Mouse (Mus musculus): ENCODE measurements around the gene Bcl2l14.

Bcl2l14 gene

GRCm38 (mm10) chr6:134396018-134396417 is at the start of gene Bcl2l14:
Gene Bcl2l14, plus strand, starts transcription at chr6:134396318.
- DNase-seq (ENCODE audit: low spot score in 2 of 2), result no peak

DNA sequence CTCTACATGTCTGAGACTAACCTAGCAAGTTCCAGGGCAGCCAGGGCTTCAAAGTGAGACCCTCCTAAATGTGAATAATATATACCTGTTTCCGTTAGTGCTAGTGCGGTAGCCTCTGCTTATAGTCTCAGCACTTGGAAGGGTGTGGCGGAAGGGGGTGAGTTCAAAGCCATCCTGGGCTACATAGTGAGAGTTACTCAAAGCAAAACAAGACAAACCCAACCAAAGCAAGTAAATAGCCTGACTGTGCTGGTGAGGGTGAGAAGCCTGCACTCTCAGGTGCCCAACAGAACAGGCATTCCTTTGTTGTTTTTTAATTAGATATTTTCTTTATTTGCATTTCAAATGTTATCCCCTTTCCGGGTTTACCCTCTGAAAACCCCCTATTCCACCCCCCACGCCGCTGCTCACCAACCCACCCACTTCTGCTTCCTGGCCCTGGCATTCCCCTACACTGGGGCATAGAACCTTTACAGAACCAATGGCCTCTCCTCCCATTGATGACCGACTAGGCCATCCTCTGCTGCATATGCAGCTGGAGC is 47.5 kb upstream of the Bcl2l14 start:
- no peak for DNase-seq (ENCODE audit: low spot score in 2 of 2)

- no peak for DNase-seq (ENCODE audit: low spot score in 2 of 2)
Observed at GRCm38 (mm10) chr6:134352881-134353280, 43.2 kb upstream of the Bcl2l14 start.

- DNase-seq (ENCODE audit: low spot score in 2 of 2), result no peak
Observed at GRCm38 (mm10) chr6:134353751-134354150, 42.4 kb upstream of the Bcl2l14 start.

- DNase-seq (ENCODE audit: low spot score in 2 of 2), result no peak
Observed at GRCm38 (mm10) chr6:134357570-134357969, 38.5 kb upstream of the Bcl2l14 start.

GRCm38 (mm10) chr6:134360079-134360478 is 36.0 kb upstream of the Bcl2l14 start:
- no peak for DNase-seq (ENCODE audit: low spot score in 2 of 2)

DNA sequence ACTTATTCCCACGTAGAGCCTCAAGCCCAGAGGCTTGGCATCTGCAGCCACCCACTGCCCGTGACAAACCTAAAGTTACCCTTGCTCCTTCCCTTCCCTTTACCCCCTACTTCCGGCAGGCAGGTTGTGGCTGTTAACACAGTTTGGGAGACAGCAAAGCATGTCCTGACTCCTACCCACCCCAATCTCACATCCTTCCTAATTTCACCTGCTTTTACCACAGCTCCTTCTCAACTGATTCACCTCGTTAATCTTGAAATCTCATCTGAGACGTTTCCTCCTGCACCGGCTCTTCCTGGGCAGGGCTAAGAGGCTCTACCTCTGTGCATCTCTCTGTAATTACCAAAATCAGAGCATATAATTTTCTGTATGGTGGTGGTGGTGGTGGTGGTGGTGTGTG is 31.5 kb upstream of the Bcl2l14 start:
- no peak for DNase-seq (ENCODE audit: low spot score in 2 of 2)

DNA sequence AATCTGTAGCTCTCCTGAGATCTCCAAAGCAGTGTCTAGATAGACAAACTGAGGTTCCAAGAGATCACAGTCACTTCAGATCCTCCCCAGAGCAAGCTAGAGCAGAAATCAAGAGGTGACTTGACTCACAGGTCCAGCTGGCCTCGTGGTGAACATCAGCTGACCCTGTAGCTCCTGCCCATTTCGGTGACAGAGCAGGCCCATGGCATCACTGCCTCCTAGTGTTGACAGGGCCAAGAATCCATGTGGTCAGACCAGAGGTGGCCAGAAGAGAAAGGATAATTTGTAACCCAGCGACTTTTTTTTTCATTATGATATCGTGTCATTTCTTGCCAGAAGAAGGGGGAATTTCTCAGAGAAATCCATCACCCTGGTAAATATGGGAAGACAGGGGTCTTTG is 30.2 kb upstream of the Bcl2l14 start:
- DNase-seq (ENCODE audit: low spot score in 2 of 2), result no peak

DNA sequence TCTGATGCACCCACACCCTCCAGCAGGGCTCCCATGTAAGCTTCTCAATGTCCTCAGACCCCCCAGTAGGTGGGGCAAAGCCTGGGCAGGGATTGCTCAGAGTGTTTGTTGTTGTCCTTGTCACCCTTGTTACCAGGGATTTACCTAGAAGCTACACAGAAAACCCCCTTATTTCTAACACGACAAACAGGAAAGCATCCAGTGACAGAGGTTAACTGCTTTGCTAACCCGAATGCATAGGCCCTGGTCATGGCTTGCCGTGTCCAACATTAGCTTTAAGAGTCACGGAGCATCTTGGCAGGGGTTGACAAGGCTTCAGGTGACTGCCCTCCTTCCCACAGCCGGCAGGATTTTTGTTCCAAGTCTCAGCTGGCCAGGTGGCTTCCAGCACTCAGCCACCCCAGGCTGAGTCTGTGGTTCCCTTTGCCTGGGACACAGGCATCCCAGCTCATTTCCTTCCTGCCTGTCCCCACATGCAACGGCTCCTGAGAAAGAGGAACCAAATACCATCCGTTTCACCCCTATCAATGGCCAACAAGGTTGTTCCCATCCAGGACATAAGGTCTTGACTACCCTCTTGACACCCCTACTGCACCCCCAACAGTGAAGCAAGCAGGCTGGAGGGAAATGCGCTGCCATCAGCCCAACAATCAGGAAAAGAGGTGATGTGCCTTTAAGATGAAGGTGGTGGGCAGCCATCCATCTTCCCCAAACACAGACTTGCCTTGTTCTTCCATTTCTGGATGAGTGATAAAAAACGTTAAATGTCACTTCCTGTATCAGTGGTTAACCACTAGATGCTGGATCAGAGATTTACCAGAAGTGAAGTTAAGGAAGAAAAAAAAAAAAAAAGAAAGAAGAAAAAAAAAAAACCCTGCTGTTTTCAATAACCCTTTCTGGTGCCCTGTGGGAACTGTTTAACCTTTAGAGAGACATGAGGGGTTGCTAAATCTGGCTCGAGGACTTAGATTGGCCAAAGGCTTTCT is 29.5 kb upstream of the Bcl2l14 start:
- DNase-seq (ENCODE audit: low spot score in 2 of 2), result no peak

DNA sequence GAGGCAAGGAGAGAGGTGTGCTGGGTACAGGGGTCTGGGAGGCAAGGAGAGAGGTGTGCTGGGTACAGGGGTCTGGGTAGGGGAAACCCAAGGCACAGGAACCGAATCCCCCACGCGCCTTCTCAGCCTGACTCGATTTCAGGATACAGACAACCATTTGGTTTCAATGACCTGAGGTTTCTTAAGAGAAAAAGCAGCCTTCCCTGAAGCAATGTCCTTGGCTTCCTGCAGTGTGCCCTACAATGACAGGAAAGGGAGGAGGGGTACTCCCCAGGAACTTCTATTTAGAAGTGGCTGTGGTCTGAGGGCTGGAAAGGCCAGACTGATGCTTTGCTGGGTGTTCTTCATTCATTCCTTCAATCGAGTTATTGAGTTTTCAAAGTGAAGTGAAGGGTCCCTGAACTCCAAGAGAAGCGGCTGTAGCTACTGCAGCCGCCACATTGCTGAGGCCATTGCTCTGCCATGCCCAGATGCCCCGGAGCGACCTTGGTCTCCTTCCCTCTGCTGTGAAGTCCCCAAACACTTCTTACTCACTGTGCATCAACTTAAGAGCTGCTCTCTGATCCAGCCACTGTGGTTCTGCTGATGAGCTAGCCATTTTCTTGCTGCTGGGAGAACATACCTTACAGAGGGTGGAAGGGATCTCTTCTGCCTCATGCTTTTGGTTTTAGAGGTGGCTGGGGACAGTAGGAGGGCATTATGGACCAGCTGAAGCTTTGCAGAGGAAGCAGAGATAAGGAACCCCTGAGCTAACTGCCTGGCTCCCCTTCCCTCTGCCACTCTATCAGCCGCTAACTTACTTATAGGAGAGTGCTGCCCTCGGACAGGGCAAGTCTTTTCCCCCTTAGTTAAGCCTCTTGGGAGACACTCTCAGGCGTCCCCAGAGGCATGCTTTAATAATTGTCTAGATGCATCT is 28.5 kb upstream of the Bcl2l14 start:
- no peak for DNase-seq (ENCODE audit: low spot score in 2 of 2)

- peak in 1 of 2 experiments; percentile 41 for DNase-seq (ENCODE audit: low spot score in 2 of 2)
Observed at GRCm38 (mm10) chr6:134372946-134373345, 23.2 kb upstream of the Bcl2l14 start.

GRCm38 (mm10) chr6:134377201-134377600 is 18.9 kb upstream of the Bcl2l14 start:
- no peak for DNase-seq (ENCODE audit: low spot score in 2 of 2)

- DNase-seq (ENCODE audit: low spot score in 2 of 2), result no peak
Observed at GRCm38 (mm10) chr6:134377856-134378255, 18.3 kb upstream of the Bcl2l14 start.

DNA sequence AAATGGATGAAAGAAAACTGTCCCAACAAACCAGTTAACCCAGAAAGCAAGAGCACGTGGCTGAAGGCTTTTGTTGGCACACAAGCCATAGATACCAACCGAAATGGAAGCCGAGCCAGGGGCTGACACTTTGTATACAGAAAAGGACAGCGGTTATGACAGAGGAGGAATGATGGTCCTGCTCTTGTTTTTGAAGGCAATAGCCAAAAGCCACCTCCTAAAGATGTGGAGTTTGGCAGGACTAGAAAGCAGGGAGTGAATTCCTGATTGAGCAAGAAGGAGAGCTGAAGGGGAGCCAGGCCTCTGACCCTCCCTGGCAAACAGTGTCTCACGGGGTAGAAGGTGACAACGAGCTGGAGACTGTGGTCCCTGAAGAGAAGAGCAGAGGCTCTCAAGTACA is 14.7 kb upstream of the Bcl2l14 start:
- no peak for DNase-seq (ENCODE audit: low spot score in 2 of 2)

DNA sequence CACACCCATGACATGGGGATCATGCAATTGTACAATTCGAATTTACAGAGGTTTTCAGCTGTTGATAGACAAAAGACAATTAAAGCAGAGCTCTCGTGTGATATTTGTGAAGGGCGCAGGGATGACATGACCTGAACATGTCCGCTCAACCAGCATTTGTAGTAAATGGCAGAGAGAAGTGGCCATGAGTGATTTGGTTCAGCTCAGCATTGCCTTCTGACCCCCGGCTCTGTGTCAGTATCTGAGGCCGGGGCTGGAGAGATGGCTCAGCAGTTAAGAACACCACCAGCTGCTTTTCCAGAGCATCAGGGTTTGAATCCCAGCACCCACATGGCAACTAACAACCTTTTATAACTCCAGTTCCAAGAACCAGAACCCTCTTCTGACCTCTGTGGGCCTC is 10.2 kb upstream of the Bcl2l14 start:
- no peak for DNase-seq (ENCODE audit: low spot score in 2 of 2)

DNA sequence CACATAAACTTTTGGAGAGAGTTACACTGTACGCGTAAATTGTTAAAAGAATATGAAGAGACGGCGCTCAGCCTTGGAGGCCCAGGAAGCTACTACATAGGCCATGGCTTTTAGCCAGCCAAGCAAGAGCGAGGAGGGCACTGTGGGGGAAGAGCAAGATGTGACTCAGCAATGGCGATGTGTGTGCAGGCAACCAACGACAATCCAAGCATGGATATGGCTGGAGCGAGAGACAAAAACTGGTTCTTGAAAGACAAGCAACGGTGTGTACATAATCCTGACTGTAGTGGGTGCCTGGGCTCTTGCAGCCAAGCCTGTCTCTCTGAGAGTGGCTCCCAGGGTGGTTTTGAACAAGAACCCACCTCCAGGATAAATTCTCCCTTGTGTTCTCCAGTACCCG is 8.7 kb upstream of the Bcl2l14 start:
- DNase-seq (ENCODE audit: low spot score in 2 of 2), result no peak

GRCm38 (mm10) chr6:134388424-134389110 is 7.6 kb upstream of the Bcl2l14 start:
- no peak for DNase-seq (ENCODE audit: low spot score in 2 of 2)

DNA sequence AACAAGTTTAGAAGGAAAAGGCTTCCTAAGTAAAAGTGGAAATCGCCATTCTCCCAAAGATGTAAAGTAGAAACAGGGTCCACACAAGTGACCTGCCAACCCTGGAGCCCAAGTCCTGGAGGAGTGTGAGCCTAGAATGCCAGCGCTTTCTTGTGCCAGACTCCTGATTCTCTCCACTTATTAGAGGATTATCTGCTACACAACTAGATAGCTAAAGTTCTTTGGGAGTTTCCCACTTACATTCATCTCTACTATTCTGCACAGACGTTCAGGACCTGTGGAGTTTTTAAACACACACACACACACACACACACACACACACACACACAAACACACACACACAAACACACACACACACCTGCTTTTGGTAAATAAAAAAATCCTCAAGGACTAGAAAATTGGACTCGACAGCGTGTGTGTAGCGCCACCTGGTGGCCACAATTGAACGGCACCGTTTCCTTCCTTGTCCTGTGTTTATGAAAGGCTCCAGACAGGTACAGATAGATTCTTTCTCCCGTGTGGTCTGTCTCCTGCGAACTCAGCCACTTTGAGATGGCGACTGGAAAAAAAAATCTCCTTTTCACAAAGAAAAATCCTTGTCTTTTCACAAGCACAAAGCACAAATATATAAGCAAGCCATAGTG is 6.7 kb upstream of the Bcl2l14 start:
- peak in 1 of 2 experiments; percentile 82 for DNase-seq (ENCODE audit: low spot score in 2 of 2)

DNA sequence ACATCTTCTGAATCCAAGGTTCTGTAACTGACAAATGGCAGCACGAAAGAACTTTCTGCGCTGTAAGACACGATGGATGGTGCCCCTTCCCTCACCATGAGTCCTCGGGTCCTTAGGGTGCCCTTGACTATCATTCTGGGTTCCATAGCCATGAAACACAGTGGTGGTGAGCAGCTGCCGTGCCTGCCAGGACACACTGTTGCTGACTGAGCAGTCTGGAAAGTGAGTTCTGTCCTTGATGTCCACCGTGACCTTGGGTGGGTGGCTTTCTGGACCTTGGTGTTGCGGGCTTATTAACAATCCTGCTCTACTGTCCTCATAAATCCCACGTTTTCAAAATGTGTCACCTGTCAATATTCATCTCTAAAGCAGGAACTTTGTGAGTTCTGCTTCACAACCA is 6.2 kb upstream of the Bcl2l14 start:
- no peak for DNase-seq (ENCODE audit: low spot score in 2 of 2)

- no peak for DNase-seq (ENCODE audit: low spot score in 2 of 2)
Observed at GRCm38 (mm10) chr6:134390837-134391236, 5.3 kb upstream of the Bcl2l14 start.
